Mouse (Mus musculus): ENCODE data around the gene Muc20. TPM values are rescaled to one million over a fixed set of nuclear protein-coding genes. Genes with fewer than 3 reads are reported as not detected.

The Muc20 gene
- total RNA-seq, 2 experiments from 2014 or later: not detected

Other genes with a start within 250 kb of the Muc20 start
- gene Tfrc, start 188.5 kb downstream of the Muc20 start, total RNA-seq (2021): 100 to 1,000 TPM in 1 of 2 experiments, 10 to 100 TPM in 1; 83.5 to 111 TPM
- gene Tnk2, start 153.6 kb downstream of the Muc20 start, total RNA-seq (2021): 100 to 1,000 TPM; 120 to 124 TPM
- not detected for gene Muc4, start 61.5 kb downstream of the Muc20 start, total RNA-seq (2021)
- gene Smbd1, start 13.0 kb upstream of the Muc20 start, total RNA-seq (2021): not detected
- 100 to 1,000 TPM; 111 to 121 TPM for gene Fyttd1, start 80.1 kb upstream of the Muc20 start, total RNA-seq (2021)
- gene Rubcn, start 80.3 kb upstream of the Muc20 start, total RNA-seq (2021): 10 to 100 TPM; 54.4 to 58.6 TPM
- gene Lrch3, start 116.7 kb upstream of the Muc20 start, total RNA-seq (2021): 10 to 100 TPM; 36.0 to 42.8 TPM